ENCODE assay signal across 11 mouse cellular contexts in the genomic region with DNA sequence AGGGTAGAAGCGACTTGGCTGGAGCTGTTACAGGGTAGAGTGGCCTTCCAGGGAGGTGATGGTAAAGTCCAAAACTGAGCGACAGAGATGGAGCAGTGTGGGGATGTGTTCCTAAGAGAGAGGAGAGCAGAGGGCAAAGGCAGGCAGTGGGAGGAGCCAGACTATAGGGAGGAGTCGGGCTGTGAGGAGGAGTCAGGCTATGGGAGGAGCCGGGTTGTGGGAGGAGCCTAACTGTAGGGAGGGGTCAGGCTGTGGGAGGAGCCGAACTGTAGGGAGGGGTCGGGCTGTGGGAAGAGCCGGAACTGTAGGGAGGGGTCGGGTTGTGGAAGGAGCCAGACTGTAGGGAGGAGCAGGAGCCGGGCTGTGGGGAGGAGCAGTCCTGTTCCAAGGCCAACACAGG.
DNase-seq lines count a peak whose midpoint lies in the region; ATAC-seq and TF ChIP-seq lines count a peak whose summit lies in the region.
"Had no signal": no experiment of that assay in that cellular context is flagged by ENCODE, and none has a peak within 500 bp of the region (broad histone marks: within the 10 kb centered on the region; RNA-seq: fewer than 3 reads in every experiment).

No protein-coding gene starts in this region.

- no peak for TF ChIP-seq EP300 in stomach, postnatal 0 days (optimal IDR thresholded peaks at IDR 0.05)

- H3K9ac ChIP-seq in stomach, postnatal 0 days (ENCODE audit: low read length), result no peak overlapping the region

- DNase-seq in adrenal gland, postnatal 10 days, result peak; percentile 39
- DNase-seq in adrenal gland, adult 2 months, result no peak
- DNase-seq in retina, postnatal 1 day, result peak; percentile 64
- no peak for DNase-seq in retina, embryonic 14.5 days (ENCODE audit: low spot score)
- peak; percentile 71 to 85 for DNase-seq in kidney, postnatal 36 days
- DNase-seq in stomach, postnatal 0 days (ENCODE audit: low spot score), result peak; percentile 75
- DNase-seq in ovary, postnatal 14 days (ENCODE audit: low spot score), result no peak
- DNase-seq: B cell, adult 2 months; cerebellum, postnatal 14 days; heart, postnatal 14 days had no signal

- WGBS in stomach, postnatal 0 days, result 32% methylated on average over 9 of the region's 9 CpGs

- H3K27ac ChIP-seq in stomach, postnatal 0 days (replicated peaks), result no peak overlapping the region

- no peak for TF ChIP-seq CTCF in stomach, postnatal 0 days (IDR thresholded peaks at IDR 0.05; ENCODE audit: low read depth)

- no peaks in the 10 kb centered on the region for H3K27me3 ChIP-seq in stomach, postnatal 0 days (ENCODE audit: control insufficient read depth, insufficient read depth, low read length)

- peaks cover 4% of the 10 kb centered on the region; the same call in 1 of the 2 replicates for H3K36me3 ChIP-seq in stomach, postnatal 0 days (ENCODE audit: control insufficient read depth, insufficient read depth, low read length)

- H3K4me2 ChIP-seq in stomach, postnatal 0 days (replicated peaks; ENCODE audit: low read depth), result no peak overlapping the region

- no peaks in the 10 kb centered on the region for H3K4me1 ChIP-seq in stomach, postnatal 0 days (replicated peaks; ENCODE audit: control insufficient read depth, insufficient read depth)

- no peaks in the 10 kb centered on the region for H3K9me3 ChIP-seq in stomach, postnatal 0 days (ENCODE audit: control insufficient read depth, low read length)

- ATAC-seq in stomach, postnatal 0 days (ENCODE audit: low FRiP score, low TSS enrichment), result peak; percentile 76
- no peak for ATAC-seq in cerebellum, adult (ENCODE audit: insufficient number of reproducible peaks, low FRiP score, low TSS enrichment)

- no peak overlapping the region for H3K4me3 ChIP-seq in stomach, postnatal 0 days (ENCODE audit: low read depth, low read length)

Comparison
In these comparisons a context has a peak if more than half of its experiments do, and no peak if none do; other contexts are left out.
1. DNase-seq: peak in adrenal gland, postnatal 10 days (single experiment), retina, postnatal 1 day (single experiment), kidney, postnatal 36 days (2 of 2) and stomach, postnatal 0 days (single experiment); none in adrenal gland, adult 2 months (single experiment), retina, embryonic 14.5 days (single experiment) and ovary, postnatal 14 days (single experiment).